Mouse (Mus musculus) embryonic facial prominence, embryonic 12.5 days (tissue): ENCODE results near the gene Zfp512. TPM values are rescaled to one million over a fixed set of nuclear protein-coding genes. Genes with fewer than 3 reads are reported as not detected.
"Not testable (repeated sequence)": the region's sequence is repeated elsewhere in the genome, so short reads cannot be mapped to it uniquely, and the experiment has no call there.

Source experiments
- ATAC-seq: fragments of 200-750 bp; cut with Nextera tagmentation; 2 replicates; pipeline ENCODE4 v1.8.0; 2017; ENCODE audit not compliant: insufficient number of reproducible peaks, insufficient read depth, low FRiP score, low TSS enrichment
- H3K27ac ChIP-seq: fragments of 300-500 bp; sonication (generic); 2 replicates; pipeline ENCODE4 v1.5.1; 2016; ENCODE audit warnings: mild to moderate bottlenecking
- H3K27me3 ChIP-seq: fragments of 300-500 bp; sonication (generic); 2 replicates; pipeline ENCODE4 v1.6.1; 2016; ENCODE audit warnings: mild to moderate bottlenecking, moderate library complexity
- H3K36me3 ChIP-seq: fragments of 300-500 bp; sonication (generic); 2 replicates; pipeline ENCODE4 v1.6.1; 2016; ENCODE audit warnings: mild to moderate bottlenecking
- H3K4me1 ChIP-seq: fragments of 300-500 bp; sonication (generic); 2 replicates; pipeline ENCODE4 v1.6.1; 2016
- H3K4me2 ChIP-seq: fragments of 300-500 bp; sonication (generic); replicated peaks from 2 replicates; pipeline ENCODE4 v1.6.1; 2016; ENCODE audit warnings: mild to moderate bottlenecking, moderate library complexity
- H3K4me3 ChIP-seq: fragments of 300-500 bp; sonication (generic); 2 replicates; pipeline ENCODE4 v1.5.1; 2016; ENCODE audit warnings: mild to moderate bottlenecking
- H3K9ac ChIP-seq: fragments of 300-500 bp; sonication (generic); 2 replicates; pipeline ENCODE4 v1.6.1; 2016; ENCODE audit warnings: mild to moderate bottlenecking, moderate library complexity
- H3K9me3 ChIP-seq: fragments of 300-500 bp; sonication (generic); 2 replicates; pipeline ENCODE4 v1.6.1; 2016; ENCODE audit warnings: mild to moderate bottlenecking, moderate library complexity
- WGBS: fragments of 180-500 bp; shearing (Covaris S2); methylation state at CpG from one replicate; pipeline ENCODE4 v1.1.7; 2016; 5-methylcytosine and 5-hydroxymethylcytosine counted together
- polyA plus RNA-seq: library from polyadenylated mRNA; unstranded; fragments of >200 nt; fragmentation: Nextera tagmentation; extraction: Ambion mirVana; gene quantifications from 2 replicates; pipeline ENCODE4 v1.2.1, GENCODE M21; 2016

The Zfp512 gene
- 76.7 and 88.4 TPM in 2 replicates for polyA plus RNA-seq

- peak within 1 kb of the TSS; percentile 73 for H3K9ac ChIP-seq
- peaks cover 10% of the 10 kb centered on the region; the same call in 1 of the 2 replicates for H3K4me1 ChIP-seq
- peak within 1 kb of the TSS; percentile 55 for H3K4me3 ChIP-seq
- peak within 1 kb of the TSS; percentile 78 for H3K4me2 ChIP-seq
- no peak within 1 kb of the TSS for H3K27ac ChIP-seq
- H3K36me3 ChIP-seq: no peaks in the 10 kb centered on the region
- H3K9me3 ChIP-seq: no peaks in the 10 kb centered on the region
- WGBS: 6% methylated on average over 23 of the region's 23 CpGs
- peak; percentile 99 for ATAC-seq
- H3K27me3 ChIP-seq: no peaks in the 10 kb centered on the region
Measured at GRCm38 (mm10) chr5:31451878-31452561, at the start of gene Zfp512. Gene Zfp512 (plus strand): TSS chr5:31452431.

GRCm38 (mm10) chr5:31434727-31435126 is 17.5 kb upstream of the Zfp512 start:
- H3K4me3 ChIP-seq, H3K4me2 ChIP-seq, H3K9me3 ChIP-seq, ATAC-seq, H3K9ac ChIP-seq, H3K27me3 ChIP-seq, H3K27ac ChIP-seq, H3K36me3 ChIP-seq, H3K4me1 ChIP-seq: not testable (repeated sequence)
- 95% methylated on average over 9 of the region's 9 CpGs for WGBS

- no peak overlapping the region for H3K4me2 ChIP-seq
- no peak overlapping the region; the same call in 1 of the 2 replicates for H3K4me3 ChIP-seq
- ATAC-seq: no peak
- no peak overlapping the region for H3K9ac ChIP-seq
- H3K9me3 ChIP-seq: no peaks in the 10 kb centered on the region
- no peaks in the 10 kb centered on the region for H3K36me3 ChIP-seq
- H3K4me1 ChIP-seq: peaks cover 10% of the 10 kb centered on the region; the same call in 1 of the 2 replicates
- H3K27ac ChIP-seq: no peak overlapping the region
- 87% methylated on average over 2 of the region's 2 CpGs for WGBS
- H3K27me3 ChIP-seq: no peaks in the 10 kb centered on the region
Measured at GRCm38 (mm10) chr5:31451336-31451735, 895 bp upstream of the Zfp512 start.

- under 1% methylated on average over 11 of the region's 11 CpGs for WGBS
- no peaks in the 10 kb centered on the region for H3K36me3 ChIP-seq
- peaks cover 10% of the 10 kb centered on the region; the same call in 1 of the 2 replicates for H3K4me1 ChIP-seq
- peak overlapping the region; percentile 78 for H3K4me2 ChIP-seq
- no peaks in the 10 kb centered on the region for H3K27me3 ChIP-seq
- peak overlapping the region; percentile 55 for H3K4me3 ChIP-seq
- ATAC-seq: no peak
- H3K9me3 ChIP-seq: no peaks in the 10 kb centered on the region
- no peak overlapping the region for H3K27ac ChIP-seq
- H3K9ac ChIP-seq: peak overlapping the region; percentile 73
Measured at GRCm38 (mm10) chr5:31452562-31452878, 289 bp downstream of the Zfp512 start.

- H3K4me2 ChIP-seq: peak overlapping the region; percentile 78
- H3K9me3 ChIP-seq: no peaks in the 10 kb centered on the region
- H3K9ac ChIP-seq: peak overlapping the region; percentile 73
- H3K27me3 ChIP-seq: no peaks in the 10 kb centered on the region
- 14% methylated on average over 7 of the region's 7 CpGs for WGBS
- no peak for ATAC-seq
- no peaks in the 10 kb centered on the region for H3K36me3 ChIP-seq
- H3K27ac ChIP-seq: no peak overlapping the region
- peaks cover 10% of the 10 kb centered on the region; the same call in 1 of the 2 replicates for H3K4me1 ChIP-seq
- peak overlapping the region; percentile 55 for H3K4me3 ChIP-seq
Measured at GRCm38 (mm10) chr5:31452886-31453410, 717 bp downstream of the Zfp512 start.

GRCm38 (mm10) chr5:31467798-31468197 is 15.6 kb downstream of the Zfp512 start:
- Histone ChIP-seq H3K9ac (no peak overlapping the region), H3K36me3 (peaks cover 65% of the 10 kb centered on the region), H3K27me3 (no peaks in the 10 kb centered on the region), H3K4me1 (no peaks in the 10 kb centered on the region), H3K9me3 (no peaks in the 10 kb centered on the region), H3K4me3 (no peak overlapping the region), H3K4me2 (no peak overlapping the region), H3K27ac (no peak overlapping the region)
- ATAC-seq: no peak
- WGBS: 89% methylated on average over 3 of the region's 3 CpGs

GRCm38 (mm10) chr5:31469711-31470110 is 17.5 kb downstream of the Zfp512 start:
- Histone ChIP-seq H3K27me3 (no peaks in the 10 kb centered on the region), H3K4me2 (no peak overlapping the region), H3K36me3 (peaks cover 84% of the 10 kb centered on the region), H3K4me3 (no peak overlapping the region), H3K27ac (no peak overlapping the region), H3K9me3 (no peaks in the 10 kb centered on the region), H3K9ac (no peak overlapping the region), H3K4me1 (no peaks in the 10 kb centered on the region)
- WGBS: 90% methylated on average over 6 of the region's 6 CpGs
- no peak for ATAC-seq

GRCm38 (mm10) chr5:31470334-31470733 is 18.1 kb downstream of the Zfp512 start:
- 64% methylated on average over 7 of the region's 7 CpGs for WGBS
- Histone ChIP-seq H3K4me2 (no peak overlapping the region), H3K4me3 (no peak overlapping the region), H3K9me3 (no peaks in the 10 kb centered on the region), H3K4me1 (no peaks in the 10 kb centered on the region), H3K36me3 (peaks cover 89% of the 10 kb centered on the region), H3K27ac (no peak overlapping the region), H3K27me3 (no peaks in the 10 kb centered on the region), H3K9ac (no peak overlapping the region)
- ATAC-seq: no peak

- Histone ChIP-seq H3K36me3 (peaks cover 71% of the 10 kb centered on the region), H3K27ac (no peak overlapping the region), H3K9me3 (no peaks in the 10 kb centered on the region), H3K27me3 (no peaks in the 10 kb centered on the region), H3K9ac (no peak overlapping the region), H3K4me2 (no peak overlapping the region), H3K4me1 (no peaks in the 10 kb centered on the region), H3K4me3 (no peak overlapping the region)
- WGBS: 95% methylated on average over 4 of the region's 4 CpGs
- ATAC-seq: no peak
Measured at GRCm38 (mm10) chr5:31480536-31480935, 28.3 kb downstream of the Zfp512 start.

GRCm38 (mm10) chr5:31485440-31485839 is 33.2 kb downstream of the Zfp512 start, which contains the start of gene 4930548H24Rik:
Gene 4930548H24Rik (plus strand): TSS chr5:31485740.
- Histone ChIP-seq H3K4me3 (no peak within 1 kb of the TSS), H3K27ac (no peak within 1 kb of the TSS), H3K4me2 (no peak within 1 kb of the TSS), H3K9ac (no peak within 1 kb of the TSS), H3K27me3 (no peaks in the 10 kb centered on the region), H3K36me3 (peaks cover 29% of the 10 kb centered on the region), H3K4me1 (no peaks in the 10 kb centered on the region), H3K9me3 (no peaks in the 10 kb centered on the region)
- 92% methylated on average over 3 of the region's 3 CpGs for WGBS
- ATAC-seq: no peak

GRCm38 (mm10) chr5:31487889-31488288 is 35.7 kb downstream of the Zfp512 start:
- Histone ChIP-seq H3K27me3 (no peaks in the 10 kb centered on the region), H3K4me2 (no peak overlapping the region), H3K4me1 (no peaks in the 10 kb centered on the region), H3K27ac (no peak overlapping the region), H3K36me3 (peaks cover 11% of the 10 kb centered on the region), H3K4me3 (no peak overlapping the region), H3K9me3 (no peaks in the 10 kb centered on the region), H3K9ac (no peak overlapping the region)
- 94% methylated on average over 3 of the region's 3 CpGs for WGBS
- ATAC-seq: no peak

GRCm38 (mm10) chr5:31489116-31489769 is 37.0 kb downstream of the Zfp512 start:
- H3K4me3 ChIP-seq: no peak overlapping the region
- no peak overlapping the region for H3K27ac ChIP-seq
- H3K4me1 ChIP-seq: no peaks in the 10 kb centered on the region
- H3K4me2 ChIP-seq: no peak overlapping the region
- H3K9me3 ChIP-seq: no peaks in the 10 kb centered on the region
- ATAC-seq: no peak
- H3K36me3 ChIP-seq: peaks cover 6% of the 10 kb centered on the region
- WGBS: 65% methylated on average over 7 of the region's 7 CpGs
- no peak overlapping the region for H3K9ac ChIP-seq
- no peaks in the 10 kb centered on the region for H3K27me3 ChIP-seq
